Mouse (Mus musculus) embryonic fibroblast, embryonic 13.5 days (primary cell): Measurements from ENCODE around the gene Guca2b.

Source experiments
- CTCF ChIP-seq: IDR thresholded peaks from 2 replicates; pipeline ENCODE4 v1.5.1; 2011; ENCODE audit warnings: mild to moderate bottlenecking, control low read depth, low read length, moderate library complexity, borderline replicate concordance; ENCODE audit not compliant: insufficient read depth
- POLR2A ChIP-seq: IDR thresholded peaks from 2 replicates; pipeline ENCODE4 v1.6.1; 2011; ENCODE audit warnings: low read depth, mild to moderate bottlenecking, control low read depth, low read length, moderate library complexity

- TF ChIP-seq CTCF, result no peak
- TF ChIP-seq POLR2A, result no peak
Observed at GRCm38 (mm10) chr4:119635686-119636085, 23.1 kb downstream of the Guca2b start.
